Mouse (Mus musculus) kidney, postnatal 0 days (tissue): Measurements from ENCODE around the gene Map2k6. TPM values are rescaled to one million over a fixed set of nuclear protein-coding genes. Genes with fewer than 3 reads are reported as not detected.

Experiments
- ATAC-seq: fragments of 200-750 bp; cut with Nextera tagmentation; replicated peaks from 2 replicates; pipeline ENCODE4 v1.8.0; 2017; ENCODE audit warnings: low read depth, moderate number of reproducible peaks, moderate TSS enrichment, moderate library complexity; ENCODE audit not compliant: low FRiP score
- DNase-seq: peaks from one replicate; pipeline ENCODE4 v3.0.0-alpha.2; 2016; ENCODE audit warnings: low spot score
- H3K27ac ChIP-seq: fragments of 300-500 bp; sonication (generic); 2 replicates; pipeline ENCODE4 v1.5.1; 2014; ENCODE audit warnings: mild to moderate bottlenecking
- H3K27me3 ChIP-seq: fragments of 300-500 bp; sonication (generic); 2 replicates; pipeline ENCODE4 v1.6.1; 2014; ENCODE audit warnings: low read length, mixed read lengths; ENCODE audit not compliant: insufficient read depth
- H3K36me3 ChIP-seq: fragments of 300-500 bp; sonication (generic); 2 replicates; pipeline ENCODE4 v1.6.1; 2014; ENCODE audit warnings: low read length, mixed read lengths; ENCODE audit not compliant: insufficient read depth
- H3K4me1 ChIP-seq: fragments of 300-500 bp; sonication (generic); replicated peaks from 2 replicates; pipeline ENCODE4 v1.6.1; 2014; ENCODE audit warnings: antibody characterized with exemption, low read length, mixed read lengths; ENCODE audit not compliant: insufficient read depth
- H3K4me2 ChIP-seq: fragments of 300-500 bp; sonication (generic); 2 replicates; pipeline ENCODE4 v1.6.1; 2014; ENCODE audit warnings: mild to moderate bottlenecking, low read length, moderate library complexity, mixed read lengths
- H3K4me3 ChIP-seq: fragments of 300-500 bp; sonication (generic); replicated peaks from 2 replicates; pipeline ENCODE4 v1.5.1; 2014; ENCODE audit warnings: low read depth, low read length
- H3K9ac ChIP-seq: fragments of 300-500 bp; sonication (generic); 2 replicates; pipeline ENCODE4 v1.6.1; 2014; ENCODE audit warnings: low read depth, low read length
- H3K9me3 ChIP-seq: fragments of 300-500 bp; sonication (generic); replicated peaks from 2 replicates; pipeline ENCODE4 v1.6.1; 2016; ENCODE audit warnings: low read length, inconsistent platforms, mixed read lengths
- CTCF ChIP-seq: IDR thresholded peaks from 2 replicates; pipeline ENCODE4 v1.5.1; 2016; ENCODE audit warnings: antibody characterized with exemption, low read depth, mild to moderate bottlenecking, moderate library complexity
- WGBS: fragments of 180-500 bp; shearing (Covaris S2); extraction: QIAGEN DNeasy Blood & Tissue Kit; methylation state at CpG from one replicate; pipeline ENCODE4 v1.1.7; 2014; 5-methylcytosine and 5-hydroxymethylcytosine counted together
- polyA plus RNA-seq: library from polyadenylated mRNA; unstranded; fragments of >200 nt; fragmentation: Nextera tagmentation; extraction: Ambion mirVana; gene quantifications from 2 replicates; pipeline ENCODE4 v1.2.1, GENCODE M21; 2015

The Map2k6 gene
- polyA plus RNA-seq, 1 experiment from 2014 or later: 12.7 TPM

GRCm38 (mm10) chr11:110566307-110566706 lies 167.4 kb downstream of the Map2k6 start:
- H3K9ac ChIP-seq: no peak overlapping the region
- no peak for DNase-seq
- H3K27ac ChIP-seq: no peak overlapping the region
- H3K4me3 ChIP-seq: no peak overlapping the region
- H3K27me3 ChIP-seq: no peaks in the 10 kb centered on the region
- ATAC-seq: no peak
- no peak for TF ChIP-seq CTCF
- no peaks in the 10 kb centered on the region for H3K9me3 ChIP-seq
- 80% methylated on average over 7 of the region's 7 CpGs for WGBS
- no peak overlapping the region for H3K4me2 ChIP-seq
- H3K4me1 ChIP-seq: no peaks in the 10 kb centered on the region
- H3K36me3 ChIP-seq: no peaks in the 10 kb centered on the region

DNA sequence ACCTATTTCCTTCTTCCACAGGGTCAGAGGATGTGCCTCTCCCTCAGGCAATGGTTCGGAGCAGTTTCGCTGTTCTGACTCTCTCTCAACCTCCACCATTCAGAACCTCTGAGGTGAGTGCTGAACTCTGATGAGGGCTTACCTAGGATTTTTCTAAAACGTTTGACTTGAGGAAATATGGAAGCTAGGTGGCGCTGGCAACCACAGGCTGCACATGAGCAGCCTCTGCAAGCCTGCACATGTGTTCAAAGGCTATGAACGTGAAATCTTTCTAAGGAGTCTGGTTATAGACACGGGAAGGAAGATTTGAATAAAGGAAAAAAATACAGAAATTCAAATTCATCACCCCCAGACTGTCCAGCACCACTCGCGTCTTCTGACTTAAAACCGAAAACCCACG lies 173.6 kb downstream of the Map2k6 start:
- WGBS: 51% methylated on average over 10 of the region's 10 CpGs
- DNase-seq (peak; percentile 65), ATAC-seq (no peak)
- H3K9me3 ChIP-seq: no peaks in the 10 kb centered on the region
- TF ChIP-seq CTCF: peak; percentile 87
- H3K36me3 ChIP-seq: no peaks in the 10 kb centered on the region
- no peaks in the 10 kb centered on the region for H3K27me3 ChIP-seq
- H3K4me1 ChIP-seq: no peaks in the 10 kb centered on the region
- no peak overlapping the region for H3K27ac ChIP-seq
- H3K4me3 ChIP-seq: no peak overlapping the region
- no peak overlapping the region for H3K9ac ChIP-seq
- H3K4me2 ChIP-seq: no peak overlapping the region

Other genes starting within 250 kb of the Map2k6 start
- gene Abca9, start 230.9 kb upstream of the Map2k6 start, polyA plus RNA-seq: 0.94 and 0.99 TPM in 2 replicates
- gene Abca6, start 147.3 kb upstream of the Map2k6 start, polyA plus RNA-seq: 0.37 and 0.54 TPM in 2 replicates
- gene Abca5, start 61.4 kb upstream of the Map2k6 start, polyA plus RNA-seq: 2.2 and 4.2 TPM in 2 replicates